Mouse (Mus musculus) thymus, adult 2 months (tissue): ENCODE results near the gene Ostm1. TPM values are rescaled to one million over a fixed set of nuclear protein-coding genes. Genes with fewer than 3 reads are reported as not detected.

Source experiments
- DNase-seq: peaks from one replicate; pipeline ENCODE4 v3.0.0; 2021
- H3K27ac ChIP-seq: fragments of 200-500 bp; 2 replicates; pipeline ENCODE4 v1.5.1; 2012; ENCODE audit warnings: low read length, control low read depth; ENCODE audit not compliant: control insufficient read depth, insufficient read depth
- H3K27me3 ChIP-seq: fragments of 200-500 bp; 2 replicates; pipeline ENCODE4 v1.6.1; 2012; ENCODE audit warnings: mild to moderate bottlenecking, low read length, moderate library complexity, mixed read lengths; ENCODE audit not compliant: control insufficient read depth, insufficient read depth
- H3K36me3 ChIP-seq: fragments of 200-500 bp; 2 replicates; pipeline ENCODE4 v1.6.1; 2012; ENCODE audit warnings: mild to moderate bottlenecking, low read length, moderate library complexity; ENCODE audit not compliant: control insufficient read depth, insufficient read depth
- H3K4me1 ChIP-seq: fragments of 200-500 bp; replicated peaks from 2 replicates; pipeline ENCODE4 v1.6.1; 2012; ENCODE audit warnings: low read length; ENCODE audit not compliant: control insufficient read depth, insufficient read depth
- H3K4me3 ChIP-seq: fragments of 200-500 bp; 2 replicates; pipeline ENCODE4 v1.5.1; 2012; ENCODE audit warnings: mild to moderate bottlenecking, low read length, control low read depth, moderate library complexity; ENCODE audit not compliant: control insufficient read depth, insufficient read depth
- CTCF ChIP-seq: fragments of 200-500 bp; IDR thresholded peaks from 2 replicates; pipeline ENCODE4 v1.5.1; 2012; ENCODE audit warnings: mild to moderate bottlenecking, control low read depth, low read length, moderate library complexity, borderline replicate concordance; ENCODE audit not compliant: control insufficient read depth, poor library complexity, insufficient read depth; ENCODE audit errors: extremely low read depth
- POLR2A ChIP-seq: fragments of 200-500 bp; IDR thresholded peaks from 2 replicates; pipeline ENCODE4 v1.6.1; 2012; ENCODE audit warnings: mild to moderate bottlenecking, low read length, control low read depth, moderate library complexity; ENCODE audit not compliant: control insufficient read depth, poor library complexity, insufficient read depth; ENCODE audit errors: extremely low read depth
- WGBS: fragments of 180-500 bp; shearing (Covaris S2); methylation state at CpG from one replicate; pipeline ENCODE4 v1.1.7; 2018; 5-methylcytosine and 5-hydroxymethylcytosine counted together
- polyA plus RNA-seq: library from polyadenylated mRNA; depleted of rRNA; stranded (reverse); fragments of >200 nt; gene quantifications from 2 replicates; pipeline ENCODE4 v1.2.3, GENCODE M21; 2012

Gene Ostm1
- polyA plus RNA-seq, 1 experiment: 63.0 TPM

DNA sequence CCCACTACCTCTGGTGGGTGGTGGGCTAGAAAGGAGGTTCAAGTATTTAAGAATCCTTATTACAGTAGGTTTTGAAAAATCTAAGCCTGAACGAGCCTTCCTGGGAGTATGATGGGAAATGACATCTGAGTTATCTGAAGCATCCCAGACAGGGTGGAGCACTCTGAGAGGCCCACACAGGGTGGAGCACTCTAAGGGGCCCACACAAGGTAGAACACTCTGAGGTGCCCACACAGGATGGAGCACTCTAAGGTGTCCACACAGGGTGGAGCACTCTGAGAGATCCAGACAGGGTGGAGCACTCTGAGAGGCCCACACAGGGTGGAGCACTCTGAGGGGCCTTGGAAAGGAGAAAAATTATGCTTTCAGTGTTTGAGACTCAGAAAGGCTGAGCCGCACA lies 42.3 kb downstream of the Ostm1 start:
- Histone ChIP-seq H3K4me3 (no peak overlapping the region), H3K27ac (no peak overlapping the region), H3K27me3 (peaks cover 4% of the 10 kb centered on the region; the same call in 1 of the 2 replicates), H3K4me1 (no peaks in the 10 kb centered on the region), H3K36me3 (no peaks in the 10 kb centered on the region)
- no peak for DNase-seq
- 83% methylated on average over 2 of the region's 2 CpGs for WGBS
- TF ChIP-seq CTCF: no peak
- no peak for TF ChIP-seq POLR2A

DNA sequence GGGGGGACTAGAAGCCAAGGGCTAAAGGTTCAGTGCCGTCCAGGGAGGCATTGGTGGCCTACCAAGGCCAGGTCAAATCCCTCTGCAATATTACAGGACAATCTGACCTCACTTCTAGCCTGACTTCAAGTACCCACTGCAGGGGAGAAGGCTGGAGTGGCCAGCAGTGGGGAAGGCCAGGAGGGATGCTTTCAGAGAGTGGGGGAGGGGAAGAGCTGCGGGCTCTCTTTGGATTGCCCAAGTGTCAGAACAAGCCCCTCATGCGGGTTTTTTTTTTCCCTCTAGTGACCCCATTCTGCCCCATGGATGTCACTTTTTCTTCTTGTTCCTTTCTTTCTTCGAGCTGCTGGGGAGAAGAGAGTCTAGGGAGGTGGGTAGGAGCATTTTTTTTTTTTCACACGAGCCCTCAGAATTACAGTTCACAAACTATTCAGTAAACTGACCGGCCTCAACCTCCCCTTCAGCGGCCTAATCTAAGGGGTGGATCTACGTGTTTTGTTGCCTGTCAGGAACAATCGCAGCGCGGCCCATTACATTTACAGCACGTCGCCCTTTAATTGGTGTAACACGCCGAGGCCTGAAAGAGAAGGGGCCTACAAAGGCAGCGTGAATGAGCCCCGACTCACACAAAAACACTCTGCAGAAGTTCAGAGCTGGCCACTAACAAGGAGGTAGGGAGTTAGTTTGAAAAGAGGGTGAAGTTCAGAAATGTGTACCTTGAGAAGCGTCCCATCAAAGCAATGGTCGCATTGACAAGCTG lies 47.2 kb downstream of the Ostm1 start:
- Histone ChIP-seq H3K4me3 (no peak overlapping the region), H3K27me3 (peaks cover 31% of the 10 kb centered on the region), H3K4me1 (peaks cover 20% of the 10 kb centered on the region), H3K36me3 (no peaks in the 10 kb centered on the region), H3K27ac (no peak overlapping the region)
- 19% methylated on average over 19 of the region's 19 CpGs for WGBS
- TF ChIP-seq POLR2A (no peak), CTCF (no peak)
- no peak for DNase-seq

DNA sequence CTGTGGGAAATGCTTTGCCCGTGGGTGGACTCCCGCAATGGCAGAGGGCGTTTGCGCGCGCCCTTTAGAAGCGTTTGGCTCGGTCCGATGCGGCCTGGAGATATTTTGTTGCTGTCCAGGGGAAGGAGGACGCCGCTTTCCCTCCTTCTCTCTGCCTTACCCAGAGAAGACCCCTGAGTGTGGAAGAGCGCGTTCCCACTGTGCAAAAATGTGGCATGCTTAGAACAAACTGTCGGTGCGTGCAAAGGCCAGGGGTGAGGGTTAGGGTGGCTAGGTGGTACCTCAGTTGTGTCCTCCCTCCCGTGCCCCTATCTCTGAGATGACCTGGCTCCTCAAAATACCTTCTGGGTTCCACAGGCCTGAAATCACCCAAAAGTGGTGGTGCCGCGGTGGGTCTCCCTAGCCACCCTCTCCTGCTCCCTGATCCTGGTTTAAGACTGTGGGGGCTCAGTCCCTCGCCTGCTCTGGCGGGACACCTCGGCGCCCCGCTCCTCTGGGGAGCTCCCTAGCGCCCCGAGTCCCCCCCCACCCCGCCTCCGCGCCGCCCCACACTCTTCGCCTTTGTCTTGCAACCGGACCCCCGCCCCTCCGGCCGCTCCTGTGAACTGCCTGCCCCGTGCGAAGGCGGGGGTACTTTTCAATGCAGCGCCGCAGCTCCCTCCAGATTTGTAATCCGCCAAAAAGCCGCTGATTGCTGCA lies 48.3 kb downstream of the Ostm1 start:
- no peak for DNase-seq
- Histone ChIP-seq H3K27me3 (peaks cover 39% of the 10 kb centered on the region), H3K36me3 (no peaks in the 10 kb centered on the region), H3K4me3 (no peak overlapping the region), H3K27ac (no peak overlapping the region), H3K4me1 (peaks cover 25% of the 10 kb centered on the region)
- TF ChIP-seq CTCF: no peak
- no peak for TF ChIP-seq POLR2A
- WGBS: 5% methylated on average over 42 of the region's 42 CpGs

- Histone ChIP-seq H3K27me3 (peaks cover 42% of the 10 kb centered on the region), H3K36me3 (no peaks in the 10 kb centered on the region), H3K4me1 (peaks cover 27% of the 10 kb centered on the region), H3K27ac (no peak overlapping the region), H3K4me3 (peak overlapping the region; percentile 48)
- no peak for DNase-seq
- 2% methylated on average over 39 of the region's 39 CpGs for WGBS
- TF ChIP-seq POLR2A (no peak), CTCF (no peak)
Observed at GRCm38 (mm10) chr10:42632453-42633360, 49.1 kb downstream of the Ostm1 start.

DNA sequence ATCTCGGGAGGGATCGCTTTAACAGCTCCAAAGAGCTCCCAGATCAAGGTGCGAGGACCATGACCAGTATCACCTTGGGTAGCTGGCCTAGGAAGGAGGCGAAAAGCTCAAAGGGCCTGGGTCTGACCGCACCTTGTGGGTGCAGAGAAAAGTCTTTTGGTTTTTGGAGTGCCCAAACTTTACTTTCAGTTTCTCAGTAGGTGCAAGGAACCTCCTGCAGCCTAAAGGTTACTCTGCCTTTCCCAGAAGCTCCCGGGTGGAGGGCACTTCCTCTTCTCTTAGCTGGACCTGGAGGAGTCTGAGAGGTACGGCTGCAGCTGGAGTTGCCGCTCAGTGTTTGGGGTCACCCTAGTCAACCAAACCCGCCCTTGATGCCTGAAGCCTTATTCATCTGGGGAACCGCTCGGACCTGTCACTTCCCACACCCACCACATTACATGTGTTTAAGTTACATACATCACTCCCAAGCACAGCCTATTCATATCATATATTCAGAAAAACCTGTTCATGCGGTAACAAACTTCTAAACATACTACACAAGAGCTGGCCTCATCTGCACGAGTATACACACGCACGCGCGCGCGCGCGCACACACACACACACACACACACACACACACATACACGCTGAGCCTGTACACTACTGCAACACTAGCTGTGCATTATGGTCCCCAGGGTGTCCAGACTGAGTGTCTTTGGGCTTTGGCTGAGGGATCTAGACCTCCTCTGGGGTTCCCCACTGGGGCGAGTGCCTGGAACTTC lies 49.9 kb downstream of the Ostm1 start:
- Histone ChIP-seq H3K4me1 (peaks cover 27% of the 10 kb centered on the region), H3K36me3 (no peaks in the 10 kb centered on the region), H3K27me3 (peaks cover 42% of the 10 kb centered on the region), H3K4me3 (peak overlapping the region; percentile 48), H3K27ac (no peak overlapping the region)
- 9% methylated on average over 23 of the region's 23 CpGs for WGBS
- DNase-seq: peak; percentile 18
- no peak for TF ChIP-seq CTCF
- no peak for TF ChIP-seq POLR2A
